Mouse (Mus musculus) heart, postnatal 0 days (tissue): Measurements from ENCODE around the gene BC034090.

Source experiments
- CTCF ChIP-seq: IDR thresholded peaks from 2 replicates; pipeline ENCODE4 v1.5.1; 2016; ENCODE audit warnings: antibody characterized with exemption, control low read depth, low read depth
- EP300 ChIP-seq: IDR thresholded peaks from 2 replicates; pipeline ENCODE4 v1.6.1; 2016; ENCODE audit warnings: antibody characterized with exemption, low read depth

DNA sequence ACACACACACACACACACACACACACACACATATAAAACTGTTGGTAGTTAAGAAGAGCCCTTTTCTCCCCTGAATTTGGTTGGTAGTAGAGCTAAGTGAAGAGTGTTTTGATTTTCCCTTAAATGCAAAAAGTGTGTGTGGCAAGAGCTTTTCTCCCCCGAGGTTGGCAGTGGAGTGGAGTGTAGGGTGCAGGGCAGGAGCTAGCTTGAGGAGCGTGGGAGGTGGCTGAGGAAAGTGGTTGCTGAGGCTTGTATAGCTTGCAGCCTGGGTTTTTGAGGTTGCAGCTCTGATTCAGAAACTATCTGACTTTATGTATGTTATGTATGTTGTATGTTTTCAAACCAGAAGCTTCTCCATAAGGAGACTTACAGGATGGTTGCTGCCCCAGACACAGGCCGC, 76.8 kb downstream of the BC034090 start:
- TF ChIP-seq EP300 (no peak), CTCF (no peak)
